Mouse (Mus musculus): ENCODE measurements at regions not wholly inside any gene's neighbourhood (a gene's known extent, or its start where the extent isn't known, plus 50 kb on each side); places are given as distances from the start of the nearest gene placed in this dataset.

DNA sequence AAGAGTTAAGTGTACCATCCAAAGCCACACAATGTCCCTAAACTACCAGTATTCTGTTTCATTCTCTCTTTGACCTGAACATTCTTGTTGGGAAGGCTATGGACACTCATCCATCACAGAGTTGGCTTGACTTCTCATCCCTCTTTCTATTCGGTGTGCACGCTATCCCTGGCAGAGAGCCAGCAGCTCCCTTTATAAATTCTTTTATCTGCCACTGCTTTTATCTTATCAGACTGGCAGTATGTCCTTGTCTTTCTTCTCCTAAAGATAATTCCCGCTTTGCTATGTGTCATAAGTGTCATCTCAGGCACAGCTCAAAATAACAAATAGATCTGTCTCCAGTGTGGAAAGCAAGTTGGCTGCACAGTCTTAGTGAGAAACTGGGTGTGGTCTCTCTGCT, 106.6 kb upstream of the Lipc start:
- peak in 1 of 2 experiments; percentile 1 for DNase-seq (ENCODE audit: low spot score in 2 of 2)

DNA sequence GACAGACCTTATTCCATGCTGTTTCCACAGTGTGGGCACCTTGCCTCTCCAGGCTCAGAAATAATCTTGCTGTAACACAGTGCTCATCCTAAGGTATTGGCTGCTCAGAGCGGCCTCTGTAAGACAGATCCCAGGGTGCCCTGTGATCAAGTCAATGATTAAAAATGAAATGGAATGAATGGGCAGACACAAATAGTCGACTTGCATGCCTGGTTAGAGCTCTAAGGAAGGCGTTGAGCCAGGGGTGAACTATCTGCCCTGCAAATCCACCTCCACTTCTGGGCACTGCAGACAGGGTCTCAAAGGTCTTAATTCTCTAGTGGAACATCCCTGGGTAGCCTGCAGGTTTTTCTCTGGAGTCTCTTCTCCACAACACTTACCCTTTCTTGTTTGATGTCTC, 104.8 kb upstream of the Lipc start:
- DNase-seq (ENCODE audit: low spot score in 2 of 2): peak in 1 of 2 experiments; percentile 1

GRCm38 (mm10) chr9:71043899-71044298, 91.9 kb upstream of the Lipc start:
- no peak for DNase-seq (ENCODE audit: low spot score in 2 of 2)

- DNase-seq (ENCODE audit: low spot score in 2 of 2): no peak
These were observed 83.3 kb upstream of the Lipc start for GRCm38 (mm10) chr9:71035286-71035685.

DNA sequence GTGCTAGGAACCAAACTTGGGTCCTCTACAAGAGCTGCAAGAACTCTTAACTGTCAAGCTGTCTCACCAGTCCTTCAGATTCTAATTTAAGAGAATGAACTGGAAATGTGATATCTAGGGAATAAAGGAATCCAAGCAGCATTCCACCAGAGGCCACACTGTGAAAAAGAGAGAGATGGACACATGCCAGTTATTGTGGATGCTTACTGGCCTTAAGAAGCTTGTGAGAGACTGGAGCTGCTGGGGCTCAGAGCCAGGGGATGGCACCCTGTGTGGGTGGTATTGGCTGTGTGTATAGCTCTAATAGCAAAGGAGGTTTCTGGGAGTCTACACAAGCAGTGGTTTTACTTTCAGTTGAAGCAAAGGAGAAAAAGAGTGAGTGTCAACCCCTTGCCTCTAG, 80.1 kb upstream of the Lipc start:
- DNase-seq (ENCODE audit: low spot score in 2 of 2): no peak

GRCm38 (mm10) chr9:71030203-71030921, 78.3 kb upstream of the Lipc start:
- no peak for DNase-seq (ENCODE audit: low spot score in 2 of 2)

- DNase-seq (ENCODE audit: low spot score in 2 of 2): no peak
These were observed 76.1 kb upstream of the Lipc start for GRCm38 (mm10) chr9:71028102-71028501.

DNA sequence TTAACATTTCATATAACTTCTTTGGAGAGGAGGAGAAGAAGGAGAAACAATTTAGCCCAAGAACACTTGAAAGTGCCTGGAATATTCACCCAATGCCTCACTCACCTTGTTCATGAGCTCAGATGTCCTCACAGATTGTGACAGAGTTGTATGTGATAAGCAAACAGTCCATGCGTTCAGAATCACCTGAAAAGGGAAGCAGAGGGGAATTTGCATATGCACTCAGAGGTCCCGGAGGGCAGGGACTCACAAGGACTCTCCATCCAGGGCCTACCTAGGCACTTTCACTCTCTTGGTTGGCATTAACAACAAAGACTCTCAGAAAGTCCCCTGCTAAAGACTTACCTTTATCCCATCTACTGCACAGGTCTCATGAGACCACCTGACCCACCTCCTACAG, 75.6 kb upstream of the Lipc start:
- DNase-seq (ENCODE audit: low spot score in 2 of 2): peak in 1 of 2 experiments; percentile 2

DNA sequence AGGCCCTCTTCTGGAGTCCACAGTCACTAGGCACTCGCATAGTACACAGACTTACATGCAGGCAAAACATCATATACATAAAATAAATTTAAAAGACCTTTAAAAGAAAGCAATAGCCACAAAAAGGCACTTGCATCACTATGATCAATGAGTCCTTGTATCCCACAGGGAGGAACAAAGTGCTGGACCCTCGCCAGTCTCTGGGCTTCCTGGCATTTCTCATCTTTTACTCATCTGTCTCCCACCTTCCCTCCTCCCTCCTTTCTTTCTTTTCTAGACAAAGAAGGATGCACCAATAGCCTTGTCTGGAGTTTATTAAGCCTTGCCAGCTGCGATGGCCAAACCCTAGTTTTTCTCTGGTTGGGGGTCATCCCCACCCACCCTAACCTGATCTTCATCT, 73.2 kb upstream of the Lipc start:
- no peak for DNase-seq (ENCODE audit: low spot score in 2 of 2)

GRCm38 (mm10) chr9:71018206-71018605, 66.2 kb upstream of the Lipc start:
- no peak for DNase-seq (ENCODE audit: low spot score in 2 of 2)

GRCm38 (mm10) chr9:71017396-71018179, 65.6 kb upstream of the Lipc start:
- DNase-seq (ENCODE audit: low spot score in 2 of 2): no peak

- DNase-seq (ENCODE audit: low spot score in 2 of 2): no peak
These were observed 63.9 kb upstream of the Lipc start for GRCm38 (mm10) chr9:71015942-71016341.

- DNase-seq (ENCODE audit: low spot score in 2 of 2): no peak
These were observed 63.4 kb upstream of the Lipc start for GRCm38 (mm10) chr9:71015400-71015799.

GRCm38 (mm10) chr9:71012399-71012798, 60.4 kb upstream of the Lipc start:
- no peak for DNase-seq (ENCODE audit: low spot score in 2 of 2)

DNA sequence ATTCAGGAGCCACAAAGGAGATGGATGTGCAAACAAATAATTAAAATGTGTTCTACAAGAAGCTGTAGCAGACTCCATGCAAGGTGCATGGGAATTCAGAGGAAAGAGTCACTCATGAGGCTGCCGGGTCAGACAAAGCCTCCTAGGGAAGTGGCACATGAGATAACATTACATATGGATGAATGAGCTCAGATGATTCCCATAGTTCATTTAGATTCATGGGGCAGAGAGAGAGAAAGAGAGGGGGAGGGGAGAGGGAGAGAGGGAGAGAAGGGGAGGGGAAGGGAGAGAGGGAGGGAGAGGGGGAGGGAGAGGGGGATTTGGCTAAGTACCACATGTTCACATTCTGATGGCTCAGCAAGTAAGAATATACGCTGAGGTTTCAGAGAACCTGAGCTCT, 52.6 kb upstream of the Lipc start:
- DNase-seq (ENCODE audit: low spot score in 2 of 2): no peak

Measured in spleen, postnatal 10 days (tissue).